ENCODE assay signal across 21 mouse cellular contexts in genomic region chr9:120444642-120445041, GRCm38 (mm10). TPM values are rescaled to one million over a fixed set of nuclear protein-coding genes. Genes with fewer than 3 reads are reported as not detected.
A peak's percentile ranks its signal among the peaks of the same experiment; 100 is the strongest.
DNase-seq lines count a peak whose midpoint lies in the region; ATAC-seq and TF ChIP-seq lines count a peak whose summit lies in the region.
"Had no signal": no experiment of that assay in that cellular context is flagged by ENCODE, and none has a peak within 500 bp of the region (broad histone marks: within the 10 kb centered on the region; RNA-seq: fewer than 3 reads in every experiment).

No protein-coding gene starts in this region.

- no peak overlapping the region for H3K4me3 ChIP-seq in hindbrain, postnatal 0 days (ENCODE audit: low read length)
- no peak overlapping the region for H3K4me3 ChIP-seq in hindbrain, embryonic 13.5 days
- no peak overlapping the region for H3K4me3 ChIP-seq in forebrain, embryonic 15.5 days
- H3K4me3 ChIP-seq in hindbrain, embryonic 12.5 days, result no peak overlapping the region
- H3K4me3 ChIP-seq: heart, embryonic 10.5 days; limb, embryonic 12.5 days; liver, embryonic 12.5 days; megakaryocyte, embryonic 14.5 days had no signal

- DNase-seq in hindbrain, postnatal 0 days (ENCODE audit: low spot score), result peak; percentile 24
- peak; percentile 88 for DNase-seq in brain, embryonic 14.5 days (ENCODE audit: low read depth)
- DNase-seq in layer of hippocampus, postnatal 14 days (ENCODE audit: low spot score in 2 of 2), result peak; percentile 56 to 66
- no peak for DNase-seq in cerebellum, postnatal 25 days
- DNase-seq: adrenal gland, postnatal 10 days; cerebellum, adult 18-20 months; kidney, adult 9 months; kidney, postnatal 36 days; lung, adult 2 months; retina, postnatal 1 day; thymus, postnatal 25 days had no signal

- H3K4me1 ChIP-seq in hindbrain, postnatal 0 days (ENCODE audit: insufficient read depth, low read length), result no peaks in the 10 kb centered on the region
- no peaks in the 10 kb centered on the region for H3K4me1 ChIP-seq in hindbrain, embryonic 13.5 days (replicated peaks)
- H3K4me1 ChIP-seq in forebrain, embryonic 15.5 days, result peaks cover 17% of the 10 kb centered on the region
- no peaks in the 10 kb centered on the region for H3K4me1 ChIP-seq in hindbrain, embryonic 12.5 days
- H3K4me1 ChIP-seq: heart, embryonic 10.5 days; limb, embryonic 12.5 days; liver, embryonic 12.5 days; megakaryocyte, embryonic 14.5 days had no signal

- no peak overlapping the region for H3K27ac ChIP-seq in hindbrain, postnatal 0 days
- H3K27ac ChIP-seq in hindbrain, embryonic 13.5 days, result no peak overlapping the region
- peak overlapping the region; percentile 76 for H3K27ac ChIP-seq in forebrain, embryonic 15.5 days (replicated peaks)
- H3K27ac ChIP-seq in hindbrain, embryonic 12.5 days, result no peak overlapping the region
- H3K27ac ChIP-seq: heart, embryonic 10.5 days; limb, embryonic 12.5 days; liver, embryonic 12.5 days; stomach, postnatal 0 days had no signal

- H3K27me3 ChIP-seq in hindbrain, postnatal 0 days (ENCODE audit: insufficient read depth, low read length), result no peaks in the 10 kb centered on the region
- H3K27me3 ChIP-seq in hindbrain, embryonic 13.5 days, result no peaks in the 10 kb centered on the region
- no peaks in the 10 kb centered on the region for H3K27me3 ChIP-seq in forebrain, embryonic 15.5 days
- no peaks in the 10 kb centered on the region for H3K27me3 ChIP-seq in hindbrain, embryonic 12.5 days
- H3K27me3 ChIP-seq: limb, embryonic 12.5 days; liver, embryonic 12.5 days had no signal

- no peak overlapping the region for H3K4me2 ChIP-seq in hindbrain, postnatal 0 days (ENCODE audit: low read depth, low read length)
- no peak overlapping the region for H3K4me2 ChIP-seq in hindbrain, embryonic 13.5 days
- no peak overlapping the region for H3K4me2 ChIP-seq in forebrain, embryonic 15.5 days (replicated peaks)
- no peak overlapping the region for H3K4me2 ChIP-seq in hindbrain, embryonic 12.5 days (replicated peaks)
- H3K4me2 ChIP-seq: limb, embryonic 12.5 days; liver, embryonic 12.5 days had no signal

- no peak for TF ChIP-seq POLR2A in brain, embryonic 14.5 days (IDR thresholded peaks at IDR 0.05; ENCODE audit: borderline replicate concordance, extremely low read depth, insufficient read depth, insufficient read length, poor library complexity, severe bottlenecking)

- no peaks in the 10 kb centered on the region for H3K9me3 ChIP-seq in hindbrain, postnatal 0 days (ENCODE audit: low read length)
- H3K9me3 ChIP-seq in hindbrain, embryonic 13.5 days, result no peaks in the 10 kb centered on the region
- no peaks in the 10 kb centered on the region for H3K9me3 ChIP-seq in forebrain, embryonic 15.5 days
- 0 out of 2 replicates have a peak, but pooled peaks cover 6% of the 10 kb centered on the region for H3K9me3 ChIP-seq in hindbrain, embryonic 12.5 days (replicated peaks)
- H3K9me3 ChIP-seq: G1E; heart, embryonic 10.5 days; liver, embryonic 12.5 days had no signal

- no peaks in the 10 kb centered on the region for H3K36me3 ChIP-seq in hindbrain, postnatal 0 days (ENCODE audit: insufficient read depth, low read length)
- H3K36me3 ChIP-seq in hindbrain, embryonic 13.5 days, result no peaks in the 10 kb centered on the region
- H3K36me3 ChIP-seq in forebrain, embryonic 15.5 days, result no peaks in the 10 kb centered on the region
- no peaks in the 10 kb centered on the region for H3K36me3 ChIP-seq in hindbrain, embryonic 12.5 days
- H3K36me3 ChIP-seq: G1E; heart, embryonic 10.5 days; limb, embryonic 12.5 days; liver, embryonic 12.5 days had no signal

- 50% methylated on average over 9 of the region's 9 CpGs for WGBS in hindbrain, postnatal 0 days
- WGBS in hindbrain, embryonic 13.5 days, result 66% methylated on average over 9 of the region's 9 CpGs
- 24% methylated on average over 9 of the region's 9 CpGs for WGBS in forebrain, embryonic 15.5 days
- 72% methylated on average over 9 of the region's 9 CpGs for WGBS in hindbrain, embryonic 12.5 days

- H3K9ac ChIP-seq in hindbrain, postnatal 0 days (replicated peaks; ENCODE audit: low read length), result no peak overlapping the region
- no peak overlapping the region for H3K9ac ChIP-seq in hindbrain, embryonic 13.5 days
- H3K9ac ChIP-seq in forebrain, embryonic 15.5 days (replicated peaks), result no peak overlapping the region
- H3K9ac ChIP-seq in hindbrain, embryonic 12.5 days, result no peak overlapping the region
- H3K9ac ChIP-seq: limb, embryonic 12.5 days; liver, embryonic 12.5 days had no signal

- TF ChIP-seq CTCF in hindbrain, postnatal 0 days (IDR thresholded peaks at IDR 0.05; ENCODE audit: low read depth), result no peak
- no peak for TF ChIP-seq CTCF in brain, embryonic 14.5 days (IDR thresholded peaks at IDR 0.05; ENCODE audit: borderline replicate concordance, extremely low read depth, insufficient read depth, insufficient read length)

- no peak for ATAC-seq in hindbrain, postnatal 0 days
- no peak for ATAC-seq in hindbrain, embryonic 13.5 days (ENCODE audit: low FRiP score)
- ATAC-seq in forebrain, embryonic 15.5 days (replicated peaks), result peak; percentile 93
- no peak for ATAC-seq in hindbrain, embryonic 12.5 days (ENCODE audit: low FRiP score)
- ATAC-seq: activated CD4-positive, CD25-positive, alpha-beta regulatory T cell, adult 4 months; liver, embryonic 12.5 days had no signal

RNA-seq across cellular contexts. Expression of gene Eif1b, which starts 47.4 kb away (rescaled TPM):
- total RNA-seq in hindbrain, postnatal 0 days (2014; rRNA removed), result 80.5 and 82.6 TPM in 2 replicates
- 325 and 329 TPM in 2 replicates for polyA plus RNA-seq in hindbrain, postnatal 0 days (2015; fragmentation: Nextera tagmentation; extraction: Ambion mirVana)
- polyA plus RNA-seq in hindbrain, embryonic 13.5 days (2015; fragmentation: Nextera tagmentation; extraction: Ambion mirVana), result 330 and 337 TPM in 2 replicates
- 156 and 199 TPM in 2 replicates for polyA plus RNA-seq in brain, embryonic 14.5 days (2012; rRNA removed)
- 495 and 511 TPM in 2 replicates for polyA plus RNA-seq in forebrain, embryonic 15.5 days (2015; fragmentation: Nextera tagmentation; extraction: Ambion mirVana)
- 100 to 1,000 TPM; 197 to 222 TPM for total RNA-seq in layer of hippocampus, postnatal 14 days (2021)
- 284 and 287 TPM in 2 replicates for polyA plus RNA-seq in hindbrain, embryonic 12.5 days (2016; fragmentation: Nextera tagmentation; extraction: Ambion mirVana)

Comparison
In these comparisons a context has a peak if more than half of its experiments do, and no peak if none do; other contexts are left out.
1. DNase-seq: peak in hindbrain, postnatal 0 days (single experiment), brain, embryonic 14.5 days (single experiment) and layer of hippocampus, postnatal 14 days (2 of 2); none in cerebellum, postnatal 25 days (0 of 2).